Mouse (Mus musculus) heart, embryonic 12.5 days (tissue): ENCODE data around the gene Ppm1j. TPM values are rescaled to one million over a fixed set of nuclear protein-coding genes. Genes with fewer than 3 reads are reported as not detected.

Experiments
- polyA plus RNA-seq: library from polyadenylated mRNA; unstranded; fragments of >200 nt; fragmentation: Nextera tagmentation; extraction: Ambion mirVana; gene quantifications from 2 replicates; pipeline ENCODE4 v1.2.1, GENCODE M21; 2016

Gene Ppm1j
- polyA plus RNA-seq, 1 experiment from 2014 or later, result 39.3 TPM

Other genes with a start within 250 kb of the Ppm1j start
- gene Slc16a1, start 142.4 kb upstream of the Ppm1j start, polyA plus RNA-seq, result 89.3 and 89.4 TPM in 2 replicates
- 1.3 and 1.6 TPM in 2 replicates for gene Fam19a3, start 784 bp downstream of the Ppm1j start, polyA plus RNA-seq
- gene Rhoc, start 7.3 kb downstream of the Ppm1j start, polyA plus RNA-seq, result 260 and 269 TPM in 2 replicates
- 43.4 and 45.0 TPM in 2 replicates for gene Mov10, start 37.5 kb downstream of the Ppm1j start, polyA plus RNA-seq
- gene St7l, start 82.9 kb downstream of the Ppm1j start, polyA plus RNA-seq, result 26.0 and 30.9 TPM in 2 replicates
- gene Capza1, start 83.4 kb downstream of the Ppm1j start, polyA plus RNA-seq, result 187 and 188 TPM in 2 replicates
- gene Wnt2b, start 180.9 kb downstream of the Ppm1j start, polyA plus RNA-seq, result 1.3 and 1.4 TPM in 2 replicates